ENCODE assay signal across 17 mouse cellular contexts in genomic region chr19:58728445-58729031, GRCm38 (mm10). TPM values are rescaled to one million over a fixed set of nuclear protein-coding genes. Genes with fewer than 3 reads are reported as not detected.
A peak's percentile ranks its signal among the peaks of the same experiment; 100 is the strongest.
DNase-seq lines count a peak whose midpoint lies in the region; ATAC-seq lines count a peak whose summit lies in the region.
"Had no signal": no experiment of that assay in that cellular context is flagged by ENCODE, and none has a peak within 500 bp of the region (broad histone marks: within the 10 kb centered on the region; RNA-seq: fewer than 3 reads in every experiment).

Gene Pnliprp1 (plus strand): TSS chr19:58728887.

- no peak within 1 kb of the TSS; the same call in 1 of the 2 replicates for H3K27ac ChIP-seq in forebrain, embryonic 14.5 days (ENCODE audit: low read depth, low read length)
- no peak within 1 kb of the TSS for H3K27ac ChIP-seq in forebrain, embryonic 10.5 days
- H3K27ac ChIP-seq in liver, embryonic 12.5 days = peak within 1 kb of the TSS; percentile 54

- no peaks in the 10 kb centered on the region for H3K27me3 ChIP-seq in forebrain, embryonic 14.5 days (replicated peaks; ENCODE audit: control insufficient read depth, insufficient read depth, low read length)
- no peaks in the 10 kb centered on the region for H3K27me3 ChIP-seq in forebrain, embryonic 10.5 days (ENCODE audit: poor library complexity, severe bottlenecking)
- no peaks in the 10 kb centered on the region for H3K27me3 ChIP-seq in liver, embryonic 12.5 days (replicated peaks)

- no peak within 1 kb of the TSS for H3K9ac ChIP-seq in forebrain, embryonic 14.5 days (ENCODE audit: low read length)
- no peak within 1 kb of the TSS for H3K9ac ChIP-seq in liver, embryonic 12.5 days

- no peaks in the 10 kb centered on the region for H3K9me3 ChIP-seq in forebrain, embryonic 14.5 days (replicated peaks; ENCODE audit: control insufficient read depth, low read length)
- H3K9me3 ChIP-seq in forebrain, embryonic 10.5 days = peaks cover 4% of the 10 kb centered on the region; the same call in 1 of the 2 replicates
- H3K9me3 ChIP-seq in liver, embryonic 12.5 days (replicated peaks) = no peaks in the 10 kb centered on the region

- WGBS in forebrain, embryonic 14.5 days = 58% methylated on average over 5 of the region's 5 CpGs
- WGBS in forebrain, embryonic 10.5 days = 63% methylated on average over 5 of the region's 5 CpGs
- 50% methylated on average over 5 of the region's 5 CpGs for WGBS in liver, embryonic 12.5 days (ENCODE audit: insufficient replicate concordance)

- peak; percentile 48 for DNase-seq in forebrain, embryonic 14.5 days (ENCODE audit: low spot score)
- DNase-seq in forebrain, embryonic 10.5 days (ENCODE audit: extremely low spot score, low spot score) = no peak
- DNase-seq in ovary, postnatal 36 days (ENCODE audit: low spot score) = peak; percentile 12
- DNase-seq in ovary, postnatal 10 days (ENCODE audit: low spot score) = no peak
- DNase-seq in telencephalon, adult 2 months (ENCODE audit: low read depth, low spot score) = peak; percentile 16
- no peak for DNase-seq in testis, postnatal 14 days (ENCODE audit: low spot score)
- DNase-seq: cerebellum, adult 11-12 months; gastrocnemius, postnatal 14 days; heart, postnatal 14 days; kidney, adult 11 months; thymus, postnatal 36 days had no signal

- no peaks in the 10 kb centered on the region for H3K4me1 ChIP-seq in forebrain, embryonic 14.5 days (ENCODE audit: control insufficient read depth, insufficient read depth, low read length)
- H3K4me1 ChIP-seq in forebrain, embryonic 10.5 days = peaks cover 4% of the 10 kb centered on the region
- H3K4me1 ChIP-seq in liver, embryonic 12.5 days = 0 out of 2 replicates have a peak, but pooled peaks cover 3% of the 10 kb centered on the region

- H3K4me2 ChIP-seq in forebrain, embryonic 14.5 days (ENCODE audit: low read length) = no peak within 1 kb of the TSS
- H3K4me2 ChIP-seq in liver, embryonic 12.5 days = no peak within 1 kb of the TSS

- ATAC-seq in forebrain, embryonic 14.5 days = no peak; the same call in 1 of the 2 replicates
- ATAC-seq in liver, embryonic 12.5 days = peak; percentile 62
- ATAC-seq in megakaryocyte, adult 5-6 weeks (ENCODE audit: poor library complexity, severe bottlenecking) = no peak

- H3K36me3 ChIP-seq in forebrain, embryonic 14.5 days (ENCODE audit: control insufficient read depth, insufficient read depth, low read length) = no peaks in the 10 kb centered on the region
- H3K36me3 ChIP-seq in forebrain, embryonic 10.5 days (replicated peaks) = no peaks in the 10 kb centered on the region
- H3K36me3 ChIP-seq in liver, embryonic 12.5 days = no peaks in the 10 kb centered on the region

- H3K4me3 ChIP-seq in forebrain, embryonic 14.5 days (ENCODE audit: low read depth, low read length) = no peak within 1 kb of the TSS
- H3K4me3 ChIP-seq in forebrain, embryonic 10.5 days = no peak within 1 kb of the TSS
- H3K4me3 ChIP-seq in liver, embryonic 12.5 days = no peak within 1 kb of the TSS

RNA-seq across cellular contexts. Expression of gene Pnliprp1, which starts in this region (rescaled TPM):
- polyA plus RNA-seq in forebrain, embryonic 14.5 days (2014; fragmentation: Nextera tagmentation; extraction: Ambion mirVana) = 0.67 and 0.69 TPM in 2 replicates
- polyA plus RNA-seq in forebrain, embryonic 10.5 days (2016; fragmentation: Nextera tagmentation; extraction: Ambion mirVana) = not detected in 2 replicates
- polyA plus RNA-seq in liver, embryonic 12.5 days (2016; fragmentation: Nextera tagmentation; extraction: Ambion mirVana) = 30.0 and 30.7 TPM in 2 replicates
- not detected in 2 replicates for total RNA-seq in megakaryocyte, adult 5-6 weeks (2015)
- not detected in 2 replicates for total RNA-seq in megakaryocyte, adult 5-6 weeks (2017)
- total RNA-seq: adrenal gland, adult 18-20 months; gastrocnemius, postnatal 14 days; heart, postnatal 14 days; layer of hippocampus, postnatal 10 days; MEL had no signal
- polyA plus RNA-seq: embryonic facial prominence, embryonic 11.5 days had no signal

Comparison
In these comparisons a context has a peak if more than half of its experiments do, and no peak if none do; other contexts are left out.
1. RNA of gene Pnliprp1 (polyA plus RNA-seq): 30.0 to 30.7 TPM in liver, embryonic 12.5 days; 0.67 to 0.69 TPM in forebrain, embryonic 14.5 days and not detected in forebrain, embryonic 10.5 days; every median in the first group is over 10 times any median in the second.
2. DNase-seq: peak in ovary, postnatal 36 days (single experiment) and telencephalon, adult 2 months (single experiment); none in forebrain, embryonic 10.5 days (single experiment), ovary, postnatal 10 days (single experiment) and testis, postnatal 14 days (single experiment).
3. Peak in DNase-seq in forebrain, embryonic 14.5 days; RNA of the gene not detected or under 1 TPM.